Mouse (Mus musculus) embryonic facial prominence, embryonic 12.5 days (tissue): Measurements from ENCODE around the gene Kdm5a. TPM values are rescaled to one million over a fixed set of nuclear protein-coding genes. Genes with fewer than 3 reads are reported as not detected.

Source experiments
- ATAC-seq: fragments of 200-750 bp; cut with Nextera tagmentation; 2 replicates; pipeline ENCODE4 v1.8.0; 2017; ENCODE audit not compliant: insufficient number of reproducible peaks, insufficient read depth, low FRiP score, low TSS enrichment
- H3K27ac ChIP-seq: fragments of 300-500 bp; sonication (generic); 2 replicates; pipeline ENCODE4 v1.5.1; 2016; ENCODE audit warnings: mild to moderate bottlenecking
- H3K27me3 ChIP-seq: fragments of 300-500 bp; sonication (generic); 2 replicates; pipeline ENCODE4 v1.6.1; 2016; ENCODE audit warnings: mild to moderate bottlenecking, moderate library complexity
- H3K36me3 ChIP-seq: fragments of 300-500 bp; sonication (generic); 2 replicates; pipeline ENCODE4 v1.6.1; 2016; ENCODE audit warnings: mild to moderate bottlenecking
- H3K4me1 ChIP-seq: fragments of 300-500 bp; sonication (generic); 2 replicates; pipeline ENCODE4 v1.6.1; 2016
- H3K4me2 ChIP-seq: fragments of 300-500 bp; sonication (generic); replicated peaks from 2 replicates; pipeline ENCODE4 v1.6.1; 2016; ENCODE audit warnings: mild to moderate bottlenecking, moderate library complexity
- H3K4me3 ChIP-seq: fragments of 300-500 bp; sonication (generic); 2 replicates; pipeline ENCODE4 v1.5.1; 2016; ENCODE audit warnings: mild to moderate bottlenecking
- H3K9ac ChIP-seq: fragments of 300-500 bp; sonication (generic); 2 replicates; pipeline ENCODE4 v1.6.1; 2016; ENCODE audit warnings: mild to moderate bottlenecking, moderate library complexity
- H3K9me3 ChIP-seq: fragments of 300-500 bp; sonication (generic); 2 replicates; pipeline ENCODE4 v1.6.1; 2016; ENCODE audit warnings: mild to moderate bottlenecking, moderate library complexity
- WGBS: fragments of 180-500 bp; shearing (Covaris S2); methylation state at CpG from one replicate; pipeline ENCODE4 v1.1.7; 2016; 5-methylcytosine and 5-hydroxymethylcytosine counted together
- polyA plus RNA-seq: library from polyadenylated mRNA; unstranded; fragments of >200 nt; fragmentation: Nextera tagmentation; extraction: Ambion mirVana; gene quantifications from 2 replicates; pipeline ENCODE4 v1.2.1, GENCODE M21; 2016

Gene Kdm5a
- polyA plus RNA-seq, 1 experiment from 2014 or later = 58.3 TPM

GRCm38 (mm10) chr6:120481538-120481937 lies 117.6 kb downstream of the Kdm5a start:
- Histone ChIP-seq H3K9ac (no peak overlapping the region), H3K27ac (no peak overlapping the region), H3K4me3 (no peak overlapping the region), H3K4me2 (no peak overlapping the region), H3K36me3 (peaks cover 10% of the 10 kb centered on the region; the same call in 1 of the 2 replicates), H3K27me3 (no peaks in the 10 kb centered on the region), H3K9me3 (no peaks in the 10 kb centered on the region), H3K4me1 (no peaks in the 10 kb centered on the region)
- WGBS = 87% methylated on average over 6 of the region's 6 CpGs
- no peak for ATAC-seq

DNA sequence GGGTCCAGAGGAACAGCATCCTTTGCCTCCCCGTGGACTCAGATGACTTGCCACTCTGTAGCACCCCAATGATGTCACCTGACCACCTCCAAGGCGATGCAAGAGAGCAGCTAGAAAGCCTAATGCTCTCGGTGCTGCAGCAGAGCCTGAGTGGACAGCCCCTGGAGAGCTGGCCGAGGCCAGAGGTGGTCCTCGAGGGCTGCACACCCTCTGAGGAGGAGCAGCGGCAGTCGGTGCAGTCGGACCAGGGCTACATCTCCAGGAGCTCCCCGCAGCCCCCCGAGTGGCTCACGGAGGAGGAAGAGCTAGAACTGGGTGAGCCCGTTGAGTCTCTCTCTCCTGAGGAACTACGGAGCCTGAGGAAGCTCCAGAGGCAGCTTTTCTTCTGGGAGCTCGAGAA lies 118.1 kb downstream of the Kdm5a start:
- no peak overlapping the region for H3K9ac ChIP-seq
- peaks cover 10% of the 10 kb centered on the region; the same call in 1 of the 2 replicates for H3K36me3 ChIP-seq
- no peak overlapping the region for H3K4me2 ChIP-seq
- H3K4me3 ChIP-seq = no peak overlapping the region
- H3K4me1 ChIP-seq = no peaks in the 10 kb centered on the region
- 92% methylated on average over 14 of the region's 14 CpGs for WGBS
- H3K27me3 ChIP-seq = no peaks in the 10 kb centered on the region
- ATAC-seq = no peak
- no peak overlapping the region for H3K27ac ChIP-seq
- no peaks in the 10 kb centered on the region for H3K9me3 ChIP-seq

GRCm38 (mm10) chr6:120482756-120483155 lies 118.8 kb downstream of the Kdm5a start:
- Histone ChIP-seq H3K9me3 (no peaks in the 10 kb centered on the region), H3K4me1 (no peaks in the 10 kb centered on the region), H3K36me3 (peaks cover 10% of the 10 kb centered on the region; the same call in 1 of the 2 replicates), H3K27me3 (no peaks in the 10 kb centered on the region), H3K4me2 (no peak overlapping the region), H3K4me3 (no peak overlapping the region), H3K9ac (no peak overlapping the region), H3K27ac (no peak overlapping the region)
- ATAC-seq = no peak
- WGBS = 33% methylated on average over 6 of the region's 6 CpGs

DNA sequence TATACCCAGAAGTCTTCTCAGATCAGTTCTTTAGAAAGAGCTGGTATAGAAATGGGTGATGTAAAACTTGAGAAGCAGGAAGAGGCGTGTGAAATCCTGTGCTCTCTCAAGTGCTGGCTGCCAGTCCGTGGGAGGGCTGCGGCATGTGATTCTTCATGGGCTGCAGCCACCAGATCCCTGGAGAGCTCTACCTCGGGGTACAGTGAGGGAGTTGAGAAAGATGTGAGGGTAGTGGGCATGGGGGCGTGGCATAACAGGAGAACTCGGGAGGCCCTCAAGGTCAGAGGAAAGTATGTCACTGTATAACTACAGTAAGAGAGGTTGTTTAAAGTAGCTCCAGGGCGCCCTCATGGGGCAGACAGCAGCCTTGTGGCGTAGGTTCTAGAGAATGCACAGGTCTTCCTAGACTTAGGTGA lies 119.3 kb downstream of the Kdm5a start:
- H3K4me1 ChIP-seq = no peaks in the 10 kb centered on the region
- no peak overlapping the region for H3K4me3 ChIP-seq
- ATAC-seq = no peak
- peaks cover 10% of the 10 kb centered on the region; the same call in 1 of the 2 replicates for H3K36me3 ChIP-seq
- no peaks in the 10 kb centered on the region for H3K27me3 ChIP-seq
- H3K9me3 ChIP-seq = no peaks in the 10 kb centered on the region
- no peak overlapping the region for H3K4me2 ChIP-seq
- no peak overlapping the region for H3K27ac ChIP-seq
- 32% methylated on average over 8 of the region's 8 CpGs for WGBS
- H3K9ac ChIP-seq = no peak overlapping the region

DNA sequence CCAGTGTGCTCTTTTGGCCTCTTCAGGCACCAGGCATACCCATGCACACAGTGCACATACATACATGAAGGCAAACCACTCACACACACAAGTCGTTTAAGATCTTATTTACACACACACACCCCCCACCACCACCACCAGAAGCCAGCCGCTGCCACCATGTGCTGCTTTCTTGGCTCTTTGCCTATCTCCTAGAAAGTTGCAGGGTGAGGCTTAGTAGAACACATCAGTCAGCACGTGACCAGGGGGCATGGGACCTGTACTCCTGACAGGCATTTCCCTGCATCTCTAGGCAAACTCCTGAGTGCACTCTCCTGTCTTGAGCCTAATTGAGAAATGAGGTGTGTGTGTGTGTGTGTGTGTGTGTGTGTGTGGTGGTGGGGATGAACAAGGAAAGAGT lies 121.1 kb downstream of the Kdm5a start:
- WGBS = 84% methylated on average over 3 of the region's 3 CpGs
- Histone ChIP-seq H3K4me2 (no peak overlapping the region), H3K9me3 (no peaks in the 10 kb centered on the region), H3K4me3 (no peak overlapping the region), H3K9ac (no peak overlapping the region), H3K27me3 (0 out of 2 replicates have a peak, but pooled peaks cover 5% of the 10 kb centered on the region), H3K4me1 (no peaks in the 10 kb centered on the region), H3K27ac (no peak overlapping the region), H3K36me3 (peaks cover 10% of the 10 kb centered on the region; the same call in 1 of the 2 replicates)
- no peak for ATAC-seq

DNA sequence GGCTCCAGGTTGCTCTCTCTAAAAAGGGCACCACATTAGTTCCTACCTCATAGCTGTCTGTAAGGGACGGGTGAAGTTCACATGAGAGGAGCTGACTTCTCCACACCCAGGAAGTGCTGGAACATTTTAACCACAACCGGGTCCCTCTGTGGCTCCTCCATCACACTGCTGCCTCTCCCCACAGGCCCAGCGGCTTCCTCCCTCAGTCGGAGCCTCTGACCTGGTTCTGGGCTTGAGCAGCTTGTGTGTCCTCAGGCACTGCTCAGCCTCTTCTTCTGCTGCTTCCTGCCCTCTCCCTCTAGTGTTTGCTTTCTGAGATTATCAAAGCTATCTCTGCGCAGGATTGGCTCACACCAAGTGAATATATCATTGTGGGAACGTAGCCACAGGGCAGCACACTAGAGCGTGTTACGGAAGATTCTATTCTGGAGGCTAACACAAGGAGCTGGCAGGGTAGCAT lies 122.2 kb downstream of the Kdm5a start:
- H3K27ac ChIP-seq = no peak overlapping the region
- no peak overlapping the region for H3K9ac ChIP-seq
- peaks cover 16% of the 10 kb centered on the region for H3K27me3 ChIP-seq
- no peak for ATAC-seq
- no peaks in the 10 kb centered on the region for H3K9me3 ChIP-seq
- H3K36me3 ChIP-seq = peaks cover 6% of the 10 kb centered on the region; the same call in 1 of the 2 replicates
- H3K4me3 ChIP-seq = no peak overlapping the region
- no peaks in the 10 kb centered on the region for H3K4me1 ChIP-seq
- 59% methylated on average over 8 of the region's 8 CpGs for WGBS
- no peak overlapping the region for H3K4me2 ChIP-seq

GRCm38 (mm10) chr6:120488647-120489046 lies 124.7 kb downstream of the Kdm5a start:
- WGBS = 67% methylated on average over 3 of the region's 3 CpGs
- Histone ChIP-seq H3K27me3 (peaks cover 39% of the 10 kb centered on the region), H3K36me3 (no peaks in the 10 kb centered on the region), H3K27ac (no peak overlapping the region), H3K9me3 (no peaks in the 10 kb centered on the region), H3K4me2 (no peak overlapping the region), H3K4me1 (peaks cover 14% of the 10 kb centered on the region), H3K4me3 (no peak overlapping the region), H3K9ac (no peak overlapping the region)
- no peak for ATAC-seq

DNA sequence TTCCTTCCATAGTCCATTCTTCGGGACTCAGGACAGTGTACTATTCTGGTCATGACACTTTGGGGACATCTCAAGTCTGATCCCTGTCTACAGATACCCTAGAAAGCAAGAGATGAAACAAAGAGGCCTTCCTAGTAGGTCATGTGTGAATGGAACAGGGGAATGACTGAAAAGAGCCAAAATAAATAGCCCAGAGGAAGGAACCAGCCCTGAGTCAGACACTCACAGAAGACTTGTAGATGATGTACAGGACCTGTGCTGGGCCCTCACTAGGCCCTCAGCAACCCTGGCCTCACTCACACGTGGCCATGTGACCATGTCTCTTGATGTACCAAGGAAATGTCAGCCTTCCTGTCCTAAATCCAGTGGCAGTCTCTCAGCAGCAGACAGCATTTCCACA lies 125.5 kb downstream of the Kdm5a start:
- Histone ChIP-seq H3K27ac (no peak overlapping the region), H3K4me1 (peaks cover 14% of the 10 kb centered on the region), H3K9ac (no peak overlapping the region), H3K27me3 (peaks cover 40% of the 10 kb centered on the region), H3K4me2 (no peak overlapping the region), H3K36me3 (no peaks in the 10 kb centered on the region), H3K4me3 (no peak overlapping the region), H3K9me3 (no peaks in the 10 kb centered on the region)
- WGBS = 66% methylated on average over 2 of the region's 2 CpGs
- ATAC-seq = no peak

- H3K4me2 ChIP-seq = no peak overlapping the region
- 58% methylated on average over 7 of the region's 7 CpGs for WGBS
- ATAC-seq = no peak
Measured at GRCm38 (mm10) chr6:120491064-120491463, 127.1 kb downstream of the Kdm5a start.

GRCm38 (mm10) chr6:120491862-120492498 lies 128.1 kb downstream of the Kdm5a start:
- H3K9ac ChIP-seq = no peak overlapping the region
- no peaks in the 10 kb centered on the region for H3K36me3 ChIP-seq
- no peak; the same call in 1 of the 2 replicates for ATAC-seq
- peaks cover 14% of the 10 kb centered on the region for H3K4me1 ChIP-seq
- H3K4me2 ChIP-seq = peak overlapping the region; percentile 79
- 11% methylated on average over 22 of the region's 22 CpGs for WGBS
- no peak overlapping the region for H3K27ac ChIP-seq
- peak overlapping the region; percentile 62 for H3K4me3 ChIP-seq
- no peaks in the 10 kb centered on the region for H3K9me3 ChIP-seq
- H3K27me3 ChIP-seq = peaks cover 42% of the 10 kb centered on the region

More at GRCm38 (mm10) chr6:120491064-120491463, 127.1 kb downstream of the Kdm5a start:
- no peak overlapping the region for H3K4me3 ChIP-seq
- H3K27me3 ChIP-seq = peaks cover 42% of the 10 kb centered on the region
- H3K36me3 ChIP-seq = no peaks in the 10 kb centered on the region
- peaks cover 14% of the 10 kb centered on the region for H3K4me1 ChIP-seq
- H3K9ac ChIP-seq = no peak overlapping the region
- H3K9me3 ChIP-seq = no peaks in the 10 kb centered on the region
- no peak overlapping the region for H3K27ac ChIP-seq

GRCm38 (mm10) chr6:120492499-120493373 lies 128.8 kb downstream of the Kdm5a start:
- Histone ChIP-seq H3K9me3 (no peaks in the 10 kb centered on the region), H3K4me1 (peaks cover 14% of the 10 kb centered on the region), H3K27me3 (peaks cover 42% of the 10 kb centered on the region), H3K9ac (peak overlapping the region; percentile 58), H3K4me3 (peak overlapping the region; percentile 62), H3K36me3 (no peaks in the 10 kb centered on the region), H3K27ac (no peak overlapping the region), H3K4me2 (peak overlapping the region; percentile 79)
- peak; percentile 45 for ATAC-seq
- under 1% methylated on average over 94 of the region's 95 CpGs for WGBS
